Mouse (Mus musculus) ES-Bruce4 (cell line): ENCODE results near the gene Klhl35.

Experiments
- CTCF ChIP-seq: IDR thresholded peaks from one replicate; pipeline ENCODE4 v1.8.1; 2011; ENCODE audit warnings: low read depth, low read length
- EP300 ChIP-seq: IDR thresholded peaks from 2 replicates; pipeline ENCODE4 v1.6.1; 2011; ENCODE audit warnings: low read depth, low read length; ENCODE audit not compliant: insufficient read depth
- POLR2A ChIP-seq: IDR thresholded peaks from one replicate; pipeline ENCODE4 v1.8.1; 2011; ENCODE audit warnings: low read length; ENCODE audit not compliant: insufficient read depth

DNA sequence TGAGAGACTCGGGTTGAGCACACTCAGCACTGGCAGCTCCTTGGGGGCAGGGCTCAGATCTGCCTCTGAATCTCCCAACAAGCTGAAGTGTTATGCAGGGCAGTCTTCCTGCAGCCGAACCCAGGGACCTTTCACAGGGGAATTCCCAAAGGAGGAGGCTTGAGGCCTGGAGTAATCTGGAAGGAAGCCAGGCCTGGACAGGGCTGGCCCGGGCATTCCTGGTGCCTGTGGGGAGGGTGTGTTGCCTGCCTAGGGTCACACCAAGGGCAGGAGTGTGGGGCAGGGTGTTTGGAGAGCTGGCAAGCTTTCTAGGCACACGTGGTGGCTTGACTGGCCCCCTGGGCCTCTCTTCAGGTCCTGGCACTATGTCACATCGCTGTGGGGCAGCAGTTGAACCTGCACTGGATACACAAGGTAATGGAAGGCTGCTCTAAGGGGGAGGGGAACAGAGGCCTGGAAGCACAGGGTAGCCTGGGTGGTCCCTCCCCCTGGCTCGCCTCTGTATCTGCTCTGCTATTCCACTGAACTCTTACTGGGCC is 24.2 kb upstream of the Klhl35 start:
- TF ChIP-seq CTCF (no peak), EP300 (0 out of 2 replicates have a peak, but pooled peaks have one; percentile 8), POLR2A (no peak)
